Mouse (Mus musculus) ES-E14 (cell line): ENCODE results near the gene Pde4d. TPM values are rescaled to one million over a fixed set of nuclear protein-coding genes. Genes with fewer than 3 reads are reported as not detected.

Source experiments
- DNase-seq: peaks from one replicate; pipeline ENCODE4 v3.0.0-alpha.2; 2013; ENCODE audit warnings: low read depth, low spot score
- H3K27ac ChIP-seq: 2 replicates; pipeline ENCODE4 v1.5.1; 2012; ENCODE audit warnings: low read depth, mild to moderate bottlenecking, low read length, moderate library complexity, mixed read lengths; ENCODE audit not compliant: poor library complexity, insufficient read depth, severe bottlenecking
- H3K36me3 ChIP-seq: 2 replicates; pipeline ENCODE4 v1.6.1; 2012; ENCODE audit warnings: mild to moderate bottlenecking, low read length, moderate library complexity, mixed read lengths; ENCODE audit not compliant: control insufficient read depth, poor library complexity, insufficient read depth, severe bottlenecking
- H3K4me1 ChIP-seq, 2 experiments: fragments of 150-350 bp in 1 of 2; sonication (generic) in 1 of 2; 2 replicates each; pipeline ENCODE4 v1.6.1; 2012; ENCODE audit warnings: low read length in 2 of 2, mild to moderate bottlenecking in 1 of 2, mixed read lengths in 1 of 2; ENCODE audit not compliant: control insufficient read depth in 2 of 2, insufficient read depth in 2 of 2, poor library complexity in 1 of 2
- H3K4me3 ChIP-seq, 2 experiments: fragments of 150-350 bp in 1 of 2; sonication (generic) in 1 of 2; 2 replicates each; pipeline ENCODE4 v1.5.1; 2012; ENCODE audit warnings: low read length in 2 of 2, low read depth in 1 of 2, mild to moderate bottlenecking in 1 of 2, mixed read lengths in 1 of 2; ENCODE audit not compliant: insufficient read depth in 1 of 2, poor library complexity in 1 of 2, severe bottlenecking in 1 of 2
- H3K9ac ChIP-seq: 2 replicates; pipeline ENCODE4 v1.6.1; 2012; ENCODE audit warnings: low read depth, mild to moderate bottlenecking, low read length, mixed read lengths; ENCODE audit not compliant: poor library complexity, insufficient read depth, severe bottlenecking
- H3K9me3 ChIP-seq: fragments of 150-350 bp; sonication (generic); 2 replicates; pipeline ENCODE4 v1.6.1; 2012; ENCODE audit warnings: low read depth, mild to moderate bottlenecking, low read length; ENCODE audit not compliant: control insufficient read depth, insufficient read depth
- CHD2 ChIP-seq: IDR thresholded peaks from 2 replicates; pipeline ENCODE4 v1.6.1; 2014; ENCODE audit warnings: mild to moderate bottlenecking, low read depth, low read length, inconsistent platforms
- HCFC1 ChIP-seq: IDR thresholded peaks from 2 replicates; pipeline ENCODE4 v1.6.1; 2012; ENCODE audit warnings: low read length, inconsistent platforms, borderline replicate concordance; ENCODE audit not compliant: insufficient read depth
- MAFK ChIP-seq: IDR thresholded peaks from 2 replicates; pipeline ENCODE4 v1.6.1; 2014; ENCODE audit warnings: mild to moderate bottlenecking, low read depth, low read length, inconsistent platforms; ENCODE audit not compliant: insufficient read depth
- ZC3H11A ChIP-seq: IDR thresholded peaks from 2 replicates; pipeline ENCODE4 v1.6.1; 2012; ENCODE audit warnings: low read depth, mild to moderate bottlenecking, inconsistent platforms, low read length, borderline replicate concordance
- ZNF384 ChIP-seq: IDR thresholded peaks from 2 replicates; pipeline ENCODE4 v1.6.1; 2012; ENCODE audit warnings: low read depth, low read length, inconsistent platforms
- in situ Hi-C, 2 experiments: fragments of 600-800 bp; cut with MboI; formaldehyde crosslinking; loops; one replicate each; pipeline ENCODE4 v1.15.1; 2025; ENCODE audit warnings: low sequenced_read_pairs in 2 of 2, inconsistent platforms in 1 of 2; ENCODE audit not compliant: unreplicated experiment in 2 of 2
- total RNA-seq: library from RNA; depleted of rRNA; stranded (reverse); fragments of 300-350 nt; gene quantifications from 2 replicates; pipeline ENCODE4 v1.2.3, GENCODE M21; 2012

Pde4d gene
- total RNA-seq, 1 experiment: 10.4 TPM

DNA sequence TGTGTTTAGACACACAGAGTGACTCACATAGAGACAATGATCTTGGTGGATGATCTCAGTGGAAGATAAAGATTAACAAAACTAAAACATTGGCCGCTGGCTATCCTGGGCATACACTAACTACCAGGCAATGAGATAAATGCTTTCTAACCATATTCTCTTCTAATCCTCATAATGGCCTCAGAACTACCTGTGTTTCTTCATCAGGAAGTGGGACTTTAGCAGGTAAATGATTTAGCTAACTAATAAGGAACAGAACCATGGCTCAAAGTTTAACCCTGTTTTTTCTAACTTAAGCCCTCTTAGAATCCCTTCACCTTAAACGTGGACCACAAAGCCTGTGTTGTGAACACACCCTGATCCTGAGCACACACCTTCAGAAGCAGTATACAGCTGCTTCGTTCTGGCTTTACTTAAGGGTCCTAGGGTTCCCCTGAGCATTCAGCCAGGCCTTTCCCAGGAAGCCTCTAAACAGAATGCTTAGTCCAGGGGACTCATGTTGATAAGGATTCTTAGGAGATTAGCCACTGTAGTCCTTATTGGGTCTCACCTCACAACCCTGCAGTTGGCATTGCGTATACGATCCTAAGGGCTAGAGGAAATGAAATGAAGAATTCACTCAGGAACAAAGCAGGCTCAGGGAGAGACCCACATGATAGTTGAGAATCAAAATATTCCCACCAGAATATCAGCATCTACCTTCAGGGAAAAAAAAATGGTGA, 1283.1 kb downstream of the Pde4d start:
- H3K36me3 ChIP-seq: no peaks in the 10 kb centered on the region
- TF ChIP-seq CHD2: no peak
- no peak for TF ChIP-seq HCFC1
- no peak for TF ChIP-seq ZNF384
- TF ChIP-seq MAFK: no peak
- TF ChIP-seq ZC3H11A: no peak
- no peak overlapping the region for H3K4me3 ChIP-seq
- no peaks in the 10 kb centered on the region for H3K9me3 ChIP-seq
- no peaks in the 10 kb centered on the region for H3K4me1 ChIP-seq
- in situ Hi-C loops: loop anchor here in 1 of 2 experiments (10.0 kb wide), 2 partner anchors 118 to 498 kb away; no protein-coding TSS in a partner anchor
- H3K27ac ChIP-seq: no peak overlapping the region
- no peak overlapping the region for H3K9ac ChIP-seq
- no peak for DNase-seq

- Histone ChIP-seq H3K9ac (no peak overlapping the region), H3K36me3 (no peaks in the 10 kb centered on the region), H3K9me3 (no peaks in the 10 kb centered on the region), H3K4me3 (no peak overlapping the region), H3K27ac (no peak overlapping the region), H3K4me1 (no peaks in the 10 kb centered on the region)
- in situ Hi-C loops: loop anchor here in 1 of 2 experiments (10.0 kb wide), 2 partner anchors 122 to 502 kb away; no protein-coding TSS in a partner anchor
- TF ChIP-seq HCFC1: no peak
- TF ChIP-seq ZC3H11A: 0 out of 2 replicates have a peak, but pooled peaks have one; percentile 30
- no peak for TF ChIP-seq ZNF384
- no peak for TF ChIP-seq CHD2
- no peak for TF ChIP-seq MAFK
- peak; percentile 27 for DNase-seq
Observed at GRCm38 (mm10) chr13:109736290-109737078, 1286.7 kb downstream of the Pde4d start.

DNA sequence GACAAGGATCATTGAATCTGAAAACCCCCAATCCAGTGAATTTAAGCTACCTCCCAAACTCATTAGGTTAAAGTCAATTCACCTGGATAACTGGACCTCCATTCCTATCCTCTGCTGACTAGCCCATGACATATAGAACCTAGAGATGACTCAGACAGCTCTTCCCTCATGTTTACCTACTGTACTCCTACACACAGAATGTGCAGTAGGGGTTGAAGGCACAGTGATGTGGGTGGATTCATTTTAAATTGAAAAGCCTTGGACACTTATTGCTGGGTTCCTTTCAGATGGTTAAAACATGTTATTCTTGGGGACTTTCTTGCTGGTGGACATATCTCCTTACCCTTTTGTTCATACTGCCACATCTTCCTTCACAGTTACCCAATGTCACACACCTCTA, 1296.7 kb downstream of the Pde4d start:
- TF ChIP-seq MAFK (no peak), ZNF384 (no peak), CHD2 (no peak), HCFC1 (no peak), ZC3H11A (no peak)
- Histone ChIP-seq H3K9ac (no peak overlapping the region), H3K9me3 (no peaks in the 10 kb centered on the region), H3K4me1 (no peaks in the 10 kb centered on the region), H3K36me3 (no peaks in the 10 kb centered on the region), H3K27ac (no peak overlapping the region), H3K4me3 (no peak overlapping the region)
- DNase-seq: no peak
- in situ Hi-C loops: no loop called here

- TF ChIP-seq HCFC1: no peak
- TF ChIP-seq ZNF384: no peak
- no peak for TF ChIP-seq ZC3H11A
- TF ChIP-seq CHD2: no peak
- no peak for TF ChIP-seq MAFK
- no peak overlapping the region for H3K27ac ChIP-seq
Observed at GRCm38 (mm10) chr13:109752236-109752863, 1302.6 kb downstream of the Pde4d start.

More at GRCm38 (mm10) chr13:109752236-109752863, 1302.6 kb downstream of the Pde4d start:
- H3K36me3 ChIP-seq: no peaks in the 10 kb centered on the region
- H3K4me3 ChIP-seq: no peak overlapping the region
- no peak for DNase-seq
- in situ Hi-C loops: loop anchor here in 1 of 2 experiments (25.0 kb wide), 1 partner anchor 515 kb away; no protein-coding TSS in a partner anchor
- H3K9me3 ChIP-seq: no peaks in the 10 kb centered on the region
- no peak overlapping the region for H3K9ac ChIP-seq
- H3K4me1 ChIP-seq: no peaks in the 10 kb centered on the region
